Mouse (Mus musculus): ENCODE measurements around the gene Iqcg. TPM values are rescaled to one million over a fixed set of nuclear protein-coding genes. Genes with fewer than 3 reads are reported as not detected.

Iqcg gene
- polyA plus RNA-seq, 1 experiment from 2014 or later, result 4.7 TPM

- no peak overlapping the region for H3K9ac ChIP-seq (replicated peaks)
These were observed 7.3 kb downstream of the Iqcg start for GRCm38 (mm10) chr16:33048686-33049085.

DNA sequence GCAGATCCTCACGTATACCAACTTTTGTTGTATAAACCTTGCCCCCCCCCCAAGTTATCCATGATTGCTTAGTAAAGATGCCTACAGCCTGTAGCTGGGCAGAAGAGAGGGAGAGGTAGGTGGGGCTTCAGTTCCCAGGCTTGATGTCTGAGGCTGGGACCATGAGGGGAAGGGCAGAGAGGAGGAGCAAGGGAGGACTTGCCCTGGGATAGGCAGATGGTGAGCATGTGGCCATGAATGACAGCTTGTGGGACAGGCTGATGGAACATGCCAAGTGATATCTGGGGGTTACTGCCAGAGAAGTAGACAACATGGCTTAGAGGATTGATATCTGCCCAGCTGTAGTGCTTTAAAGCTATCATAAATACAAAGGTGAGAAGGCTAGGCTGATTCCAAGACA is 8.0 kb downstream of the Iqcg start:
- H3K9ac ChIP-seq (replicated peaks), result no peak overlapping the region
- no peaks in the 10 kb centered on the region for H3K36me3 ChIP-seq
- ATAC-seq (replicated peaks), result no peak
- H3K27ac ChIP-seq (replicated peaks), result no peak overlapping the region
- no peak overlapping the region for H3K4me2 ChIP-seq (replicated peaks)
- 86% methylated on average over 1 of the region's 1 CpGs for WGBS
- H3K27me3 ChIP-seq, result no peaks in the 10 kb centered on the region
- no peak overlapping the region for H3K4me3 ChIP-seq
- H3K4me1 ChIP-seq, result no peaks in the 10 kb centered on the region
- no peaks in the 10 kb centered on the region for H3K9me3 ChIP-seq

More at GRCm38 (mm10) chr16:33048686-33049085, 7.3 kb downstream of the Iqcg start:
- ATAC-seq (replicated peaks), result no peak
- Histone ChIP-seq H3K27me3 (no peaks in the 10 kb centered on the region), H3K36me3 (no peaks in the 10 kb centered on the region), H3K4me2 (replicated peaks) (no peak overlapping the region), H3K27ac (replicated peaks) (no peak overlapping the region), H3K4me3 (no peak overlapping the region), H3K4me1 (no peaks in the 10 kb centered on the region), H3K9me3 (no peaks in the 10 kb centered on the region)
- 70% methylated on average over 2 of the region's 2 CpGs for WGBS

DNA sequence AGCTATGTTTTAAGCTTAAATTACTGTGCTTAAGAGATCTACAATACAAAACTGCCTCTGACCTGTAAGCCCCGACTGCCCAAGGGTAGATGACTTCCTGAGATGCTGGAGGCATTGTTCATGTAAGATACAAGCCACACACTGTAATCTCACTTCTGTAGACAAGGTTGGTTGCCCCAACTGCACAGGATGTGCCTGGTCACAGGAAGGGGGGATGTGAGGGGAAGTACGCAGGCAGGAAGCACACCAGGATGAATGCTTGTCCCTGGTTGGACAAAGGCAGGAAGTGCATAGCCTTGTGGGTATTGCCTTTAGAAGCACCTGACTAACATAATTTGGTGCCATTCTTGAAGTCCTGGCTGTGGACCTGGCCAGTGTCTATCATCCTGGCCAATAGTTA is 12.8 kb downstream of the Iqcg start:
- Histone ChIP-seq H3K27me3 (no peaks in the 10 kb centered on the region), H3K9me3 (no peaks in the 10 kb centered on the region)
- WGBS, result 81% methylated on average over 2 of the region's 2 CpGs

GRCm38 (mm10) chr16:33042682-33043081 is 13.3 kb downstream of the Iqcg start:
- Histone ChIP-seq H3K27ac (replicated peaks) (no peak overlapping the region), H3K27me3 (no peaks in the 10 kb centered on the region), H3K4me3 (no peak overlapping the region), H3K9ac (replicated peaks) (no peak overlapping the region), H3K4me1 (no peaks in the 10 kb centered on the region), H3K9me3 (no peaks in the 10 kb centered on the region), H3K4me2 (replicated peaks) (no peak overlapping the region), H3K36me3 (no peaks in the 10 kb centered on the region)
- WGBS, result 73% methylated on average over 1 of the region's 1 CpGs
- ATAC-seq (replicated peaks), result no peak

More for the DNA sequence above, 12.8 kb downstream of the Iqcg start:
- H3K4me2 ChIP-seq (replicated peaks), result no peak overlapping the region
- no peak overlapping the region for H3K4me3 ChIP-seq
- H3K36me3 ChIP-seq, result no peaks in the 10 kb centered on the region
- no peak for ATAC-seq (replicated peaks)
- H3K27ac ChIP-seq (replicated peaks), result no peak overlapping the region
- H3K4me1 ChIP-seq, result no peaks in the 10 kb centered on the region
- no peak overlapping the region for H3K9ac ChIP-seq (replicated peaks)

DNA sequence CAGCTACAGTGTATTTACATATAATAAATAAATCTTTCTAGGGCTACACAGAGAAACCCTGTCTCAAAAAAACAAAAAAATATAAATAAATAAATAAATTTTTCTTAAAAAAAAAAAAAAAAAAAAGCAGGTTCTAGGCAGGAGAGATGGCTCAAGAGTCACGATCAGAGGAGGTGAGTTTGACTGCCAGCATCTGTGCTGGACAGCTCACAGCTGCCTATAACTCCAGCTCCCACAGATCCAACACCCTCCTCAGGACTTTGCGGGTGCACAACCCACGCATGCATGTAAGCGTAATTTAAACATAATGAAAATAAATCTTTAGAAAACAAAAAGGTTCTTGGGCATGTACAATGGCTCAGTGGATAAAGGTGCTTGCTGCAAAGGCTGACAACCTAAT is 20.0 kb downstream of the Iqcg start:
- Histone ChIP-seq H3K36me3 (no peaks in the 10 kb centered on the region), H3K9me3 (no peaks in the 10 kb centered on the region), H3K4me2 (replicated peaks) (no peak overlapping the region), H3K27ac (replicated peaks) (no peak overlapping the region), H3K9ac (replicated peaks) (no peak overlapping the region), H3K4me3 (no peak overlapping the region), H3K27me3 (no peaks in the 10 kb centered on the region), H3K4me1 (no peaks in the 10 kb centered on the region)
- no peak for ATAC-seq (replicated peaks)
- 90% methylated on average over 4 of the region's 4 CpGs for WGBS

- Histone ChIP-seq H3K9ac (replicated peaks) (no peak overlapping the region), H3K4me2 (replicated peaks) (no peak overlapping the region), H3K9me3 (no peaks in the 10 kb centered on the region), H3K27me3 (no peaks in the 10 kb centered on the region), H3K27ac (replicated peaks) (no peak overlapping the region), H3K4me1 (no peaks in the 10 kb centered on the region), H3K4me3 (no peak overlapping the region), H3K36me3 (no peaks in the 10 kb centered on the region)
- no peak for ATAC-seq (replicated peaks)
- 89% methylated on average over 7 of the region's 7 CpGs for WGBS
These were observed 29.7 kb downstream of the Iqcg start for GRCm38 (mm10) chr16:33026357-33026756.

GRCm38 (mm10) chr16:33024456-33025104 is 31.4 kb downstream of the Iqcg start:
- WGBS, result 38% methylated on average over 8 of the region's 8 CpGs
- ATAC-seq (replicated peaks), result no peak; the same call in 1 of the 2 replicates

DNA sequence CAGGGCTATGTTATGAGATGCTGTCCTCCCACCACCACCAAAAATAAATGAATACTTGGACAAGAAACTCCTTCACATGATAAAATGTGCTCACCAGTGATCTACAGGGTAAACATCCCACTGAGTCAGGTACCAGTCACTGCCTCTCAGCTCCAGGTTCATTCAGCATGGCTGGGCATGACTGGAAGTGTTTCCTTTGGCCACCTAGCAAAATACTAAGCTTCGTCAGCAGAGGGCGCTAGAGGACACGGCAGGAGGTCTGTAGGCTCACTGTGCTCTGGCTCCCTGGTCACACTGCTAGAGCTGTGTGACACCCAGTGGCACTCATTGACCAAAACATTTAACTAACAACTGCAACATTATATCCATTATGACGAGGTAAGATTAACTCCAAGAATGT is 32.3 kb downstream of the Iqcg start:
- H3K36me3 ChIP-seq, result no peaks in the 10 kb centered on the region
- H3K27ac ChIP-seq (replicated peaks), result no peak overlapping the region
- H3K4me3 ChIP-seq, result no peak overlapping the region
- no peak overlapping the region for H3K9ac ChIP-seq (replicated peaks)
- H3K27me3 ChIP-seq, result no peaks in the 10 kb centered on the region
- WGBS, result 5% methylated on average over 4 of the region's 4 CpGs
- ATAC-seq (replicated peaks), result peak; percentile 57; the same call in 1 of the 2 replicates
- no peaks in the 10 kb centered on the region for H3K4me1 ChIP-seq
- no peaks in the 10 kb centered on the region for H3K9me3 ChIP-seq
- no peak overlapping the region for H3K4me2 ChIP-seq (replicated peaks)

More at GRCm38 (mm10) chr16:33024456-33025104, 31.4 kb downstream of the Iqcg start:
- no peak overlapping the region for H3K4me2 ChIP-seq (replicated peaks)
- no peaks in the 10 kb centered on the region for H3K9me3 ChIP-seq
- H3K36me3 ChIP-seq, result no peaks in the 10 kb centered on the region
- no peak overlapping the region for H3K4me3 ChIP-seq
- no peaks in the 10 kb centered on the region for H3K27me3 ChIP-seq
- H3K4me1 ChIP-seq, result no peaks in the 10 kb centered on the region
- H3K9ac ChIP-seq (replicated peaks), result no peak overlapping the region
- no peak overlapping the region for H3K27ac ChIP-seq (replicated peaks)

GRCm38 (mm10) chr16:33021381-33021780 is 34.6 kb downstream of the Iqcg start:
- Histone ChIP-seq H3K9ac (replicated peaks) (no peak overlapping the region), H3K9me3 (no peaks in the 10 kb centered on the region), H3K4me1 (no peaks in the 10 kb centered on the region), H3K4me2 (replicated peaks) (no peak overlapping the region), H3K4me3 (no peak overlapping the region), H3K27me3 (no peaks in the 10 kb centered on the region), H3K36me3 (no peaks in the 10 kb centered on the region), H3K27ac (replicated peaks) (no peak overlapping the region)
- 86% methylated on average over 3 of the region's 3 CpGs for WGBS
- no peak for ATAC-seq (replicated peaks)

GRCm38 (mm10) chr16:33019117-33019770 is 36.8 kb downstream of the Iqcg start:
- Histone ChIP-seq H3K27ac (replicated peaks) (no peak overlapping the region), H3K27me3 (no peaks in the 10 kb centered on the region), H3K4me2 (replicated peaks) (no peak overlapping the region), H3K9me3 (no peaks in the 10 kb centered on the region), H3K4me3 (no peak overlapping the region), H3K4me1 (no peaks in the 10 kb centered on the region), H3K9ac (replicated peaks) (no peak overlapping the region), H3K36me3 (no peaks in the 10 kb centered on the region)
- WGBS, result 74% methylated on average over 21 of the region's 21 CpGs
- no peak for ATAC-seq (replicated peaks)

DNA sequence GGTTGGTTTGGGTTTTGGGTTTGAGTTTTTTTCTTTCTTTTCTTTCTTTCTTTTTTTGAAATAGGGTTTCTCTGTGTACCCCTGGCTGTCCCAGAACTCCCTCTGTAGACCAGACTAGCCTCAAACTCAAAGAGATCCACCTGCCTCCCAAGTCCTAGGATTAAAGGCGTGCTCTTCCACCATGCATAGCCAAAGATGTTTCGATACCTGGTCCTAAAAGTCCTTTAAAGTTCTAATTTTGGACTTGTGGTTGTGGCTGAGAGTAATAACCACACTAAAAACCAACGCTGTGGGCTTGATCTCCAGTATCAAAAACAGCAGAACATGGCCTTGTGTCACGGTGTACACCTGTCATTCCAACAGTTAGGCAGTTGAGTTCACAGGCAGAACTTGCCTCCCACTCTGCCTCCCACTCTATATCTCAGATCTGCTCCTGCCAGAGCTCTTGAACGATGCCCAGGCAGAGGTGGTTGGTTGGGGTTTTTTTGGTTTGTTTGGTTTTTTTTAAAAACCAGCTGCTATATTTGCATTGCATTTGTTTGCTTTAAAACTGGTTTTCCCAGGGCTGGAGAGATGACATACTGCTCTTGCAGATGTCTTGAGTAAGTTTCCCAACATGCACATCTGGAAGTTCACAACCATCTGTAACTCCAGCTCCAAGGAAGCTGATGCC is 38.2 kb downstream of the Iqcg start:
- no peak for ATAC-seq (replicated peaks)
- Histone ChIP-seq H3K9me3 (no peaks in the 10 kb centered on the region), H3K36me3 (peaks cover 11% of the 10 kb centered on the region), H3K27ac (replicated peaks) (no peak overlapping the region), H3K4me3 (no peak overlapping the region), H3K4me1 (no peaks in the 10 kb centered on the region), H3K9ac (replicated peaks) (no peak overlapping the region), H3K4me2 (replicated peaks) (no peak overlapping the region), H3K27me3 (no peaks in the 10 kb centered on the region)
- WGBS, result 95% methylated on average over 5 of the region's 5 CpGs

GRCm38 (mm10) chr16:33015986-33016385 is 40.0 kb downstream of the Iqcg start:
- Histone ChIP-seq H3K4me3 (no peak overlapping the region), H3K27ac (replicated peaks) (no peak overlapping the region), H3K4me1 (no peaks in the 10 kb centered on the region), H3K9ac (replicated peaks) (no peak overlapping the region), H3K4me2 (replicated peaks) (no peak overlapping the region), H3K36me3 (peaks cover 22% of the 10 kb centered on the region), H3K9me3 (no peaks in the 10 kb centered on the region), H3K27me3 (no peaks in the 10 kb centered on the region)
- WGBS, result 84% methylated on average over 2 of the region's 2 CpGs
- no peak for ATAC-seq (replicated peaks)

Data from forebrain, embryonic 15.5 days (tissue).